In the genomic region with DNA sequence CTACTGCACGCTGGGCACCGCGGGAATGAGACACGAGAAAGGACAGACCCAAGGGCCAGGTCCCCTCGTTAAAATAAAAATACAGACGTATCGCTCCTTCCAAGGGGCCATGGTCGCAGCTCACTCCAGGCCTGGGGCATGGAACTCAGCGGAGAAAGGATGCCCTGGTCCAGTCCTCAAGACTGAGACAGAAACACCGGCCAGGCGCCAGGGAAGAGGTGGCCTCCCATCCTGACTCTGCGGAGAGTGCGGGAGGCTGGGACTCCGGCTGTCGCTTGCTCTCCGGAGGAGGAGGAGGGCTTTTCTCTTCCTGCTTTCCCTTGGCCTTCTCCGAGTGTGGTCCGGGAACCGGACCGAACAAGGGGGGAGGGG, we compare ENCODE assay signal across 8 mouse cellular contexts. TPM values are rescaled to one million over a fixed set of nuclear protein-coding genes. Genes with fewer than 3 reads are reported as not detected.
DNase-seq lines count a peak whose midpoint lies in the region; ATAC-seq lines count a peak whose summit lies in the region.

No protein-coding gene starts in this region.

- WGBS in heart, embryonic 12.5 days = under 1% methylated on average over 20 of the region's 20 CpGs
- 1% methylated on average over 19 of the region's 20 CpGs for WGBS in hindbrain, embryonic 14.5 days
- WGBS in midbrain, embryonic 16.5 days = under 1% methylated on average over 20 of the region's 20 CpGs

- peak overlapping the region; percentile 71 for H3K4me2 ChIP-seq in heart, embryonic 12.5 days
- peak overlapping the region; percentile 42 for H3K4me2 ChIP-seq in hindbrain, embryonic 14.5 days (replicated peaks)
- H3K4me2 ChIP-seq in midbrain, embryonic 16.5 days (ENCODE audit: low read length) = peak overlapping the region; percentile 49

- H3K27ac ChIP-seq in heart, embryonic 12.5 days (ENCODE audit: poor library complexity, severe bottlenecking) = no peak overlapping the region
- no peak overlapping the region for H3K27ac ChIP-seq in hindbrain, embryonic 14.5 days
- H3K27ac ChIP-seq in midbrain, embryonic 16.5 days (ENCODE audit: low read length) = no peak overlapping the region

- no peak for ATAC-seq in heart, embryonic 12.5 days (ENCODE audit: insufficient number of reproducible peaks, low FRiP score)
- ATAC-seq in hindbrain, embryonic 14.5 days (ENCODE audit: low FRiP score) = no peak; the same call in 1 of the 2 replicates
- ATAC-seq in midbrain, embryonic 16.5 days = no peak
- ATAC-seq in inflammation-experienced regulatory T-cells, adult 6 months = no peak

- H3K9ac ChIP-seq in heart, embryonic 12.5 days = no peak overlapping the region
- H3K9ac ChIP-seq in hindbrain, embryonic 14.5 days = no peak overlapping the region
- H3K9ac ChIP-seq in midbrain, embryonic 16.5 days (ENCODE audit: low read depth, low read length) = no peak overlapping the region

- peaks cover 42% of the 10 kb centered on the region for H3K4me1 ChIP-seq in heart, embryonic 12.5 days (replicated peaks)
- H3K4me1 ChIP-seq in hindbrain, embryonic 14.5 days (replicated peaks; ENCODE audit: control insufficient read depth, insufficient read depth, low read length) = peaks cover 7% of the 10 kb centered on the region; the same call in 1 of the 2 replicates
- peaks cover 7% of the 10 kb centered on the region; the same call in 1 of the 2 replicates for H3K4me1 ChIP-seq in midbrain, embryonic 16.5 days (ENCODE audit: control insufficient read depth, insufficient read depth, low read length)

- H3K9me3 ChIP-seq in heart, embryonic 12.5 days (replicated peaks) = no peaks in the 10 kb centered on the region
- no peaks in the 10 kb centered on the region for H3K9me3 ChIP-seq in hindbrain, embryonic 14.5 days (ENCODE audit: control insufficient read depth, low read length)
- no peaks in the 10 kb centered on the region for H3K9me3 ChIP-seq in midbrain, embryonic 16.5 days (replicated peaks; ENCODE audit: control insufficient read depth, low read length, poor library complexity, severe bottlenecking)

- intact Hi-C loops in heart, postnatal 10 days (cut with DNase I) = no loop called here

- no peak for DNase-seq in heart, postnatal 10 days
- DNase-seq in embryo, embryonic 9.5 days (ENCODE audit: extremely low spot score) = peak; percentile 64
- no peak for DNase-seq in hindbrain, embryonic 14.5 days (ENCODE audit: low spot score)
- no peak for DNase-seq in right cerebral cortex, postnatal 10 days (ENCODE audit: low spot score in 2 of 2)
- DNase-seq in left cerebral cortex, adult 9 months (ENCODE audit: low spot score in 2 of 2) = no peak

- H3K27me3 ChIP-seq in heart, embryonic 12.5 days (replicated peaks) = peaks cover 98% of the 10 kb centered on the region
- H3K27me3 ChIP-seq in hindbrain, embryonic 14.5 days (ENCODE audit: control insufficient read depth, insufficient read depth, low read length) = peaks cover 91% of the 10 kb centered on the region
- H3K27me3 ChIP-seq in midbrain, embryonic 16.5 days (ENCODE audit: control insufficient read depth, insufficient read depth, low read depth, low read length) = peaks cover 52% of the 10 kb centered on the region

- H3K36me3 ChIP-seq in heart, embryonic 12.5 days = no peaks in the 10 kb centered on the region
- H3K36me3 ChIP-seq in hindbrain, embryonic 14.5 days (replicated peaks; ENCODE audit: control insufficient read depth, insufficient read depth) = no peaks in the 10 kb centered on the region
- H3K36me3 ChIP-seq in midbrain, embryonic 16.5 days (ENCODE audit: control insufficient read depth, insufficient read depth, low read length) = no peaks in the 10 kb centered on the region

- peak overlapping the region; percentile 45 for H3K4me3 ChIP-seq in heart, embryonic 12.5 days
- H3K4me3 ChIP-seq in hindbrain, embryonic 14.5 days (replicated peaks; ENCODE audit: low read length) = peak overlapping the region; percentile 22
- H3K4me3 ChIP-seq in midbrain, embryonic 16.5 days (ENCODE audit: low read depth, low read length) = peak overlapping the region; percentile 22

RNA-seq across cellular contexts. Expression of a gene that starts 2.9 kb away (rescaled TPM):
- polyA plus RNA-seq in heart, embryonic 12.5 days (2016; fragmentation: Nextera tagmentation; extraction: Ambion mirVana) = not detected in 2 replicates
- total RNA-seq in heart, postnatal 10 days (2021) = not detected
- polyA plus RNA-seq in hindbrain, embryonic 14.5 days (2014; fragmentation: Nextera tagmentation; extraction: Ambion mirVana) = not detected in 2 replicates
- 0.51 and 0.55 TPM in 2 replicates for polyA plus RNA-seq in midbrain, embryonic 16.5 days (2015; fragmentation: Nextera tagmentation; extraction: Ambion mirVana)
- not detected for polyA plus RNA-seq in inflammation-experienced regulatory T-cells, adult 6 months (2017; shearing (Covaris generic))

RNA-seq across cellular contexts. Expression of a gene that starts 59.6 kb away (rescaled TPM):
- polyA plus RNA-seq in heart, embryonic 12.5 days (2016; fragmentation: Nextera tagmentation; extraction: Ambion mirVana) = 11.1 and 12.6 TPM in 2 replicates
- 10 to 100 TPM; 22.0 to 23.3 TPM for total RNA-seq in heart, postnatal 10 days (2021)
- 14.2 and 14.9 TPM in 2 replicates for polyA plus RNA-seq in hindbrain, embryonic 14.5 days (2014; fragmentation: Nextera tagmentation; extraction: Ambion mirVana)
- 12.8 and 14.1 TPM in 2 replicates for polyA plus RNA-seq in midbrain, embryonic 16.5 days (2015; fragmentation: Nextera tagmentation; extraction: Ambion mirVana)
- 10 to 100 TPM in 2 of 3 experiments, 1 to 10 TPM in 1; 4.6 to 14.1 (median 12.4) TPM for polyA plus RNA-seq in inflammation-experienced regulatory T-cells, adult 6 months (2017; shearing (Covaris generic))
